Mouse (Mus musculus) CH12.LX (cell line): ENCODE data around the gene Serpinf2. TPM values are rescaled to one million over a fixed set of nuclear protein-coding genes. Genes with fewer than 3 reads are reported as not detected.

Experiments
- DNase-seq: peaks from one replicate; pipeline ENCODE4 v3.0.0-alpha.2; 2013; ENCODE audit errors: extremely low read depth
- H3K27ac ChIP-seq: 2 replicates; pipeline ENCODE4 v1.5.1; 2012; ENCODE audit warnings: low read depth, mild to moderate bottlenecking, control low read depth, moderate library complexity; ENCODE audit not compliant: insufficient read depth
- H3K27me3 ChIP-seq: replicated peaks from 2 replicates; pipeline ENCODE3; 2012; ENCODE audit warnings: inconsistent platforms
- H3K36me3 ChIP-seq, 2 experiments: replicated peaks in 1 of 2; 2 replicates each; pipeline versions ENCODE3 to v1.6.1; 2012; ENCODE audit warnings: inconsistent platforms in 1 of 2, low read length in 1 of 2, mild to moderate bottlenecking in 1 of 2, mixed read lengths in 1 of 2, moderate library complexity in 1 of 2; ENCODE audit not compliant: control insufficient read depth in 1 of 2, insufficient read depth in 1 of 2
- H3K4me1 ChIP-seq, 2 experiments: 2 replicates each; pipeline ENCODE4 v1.6.1; 2012; ENCODE audit warnings: inconsistent platforms in 1 of 2, moderate library complexity in 1 of 2; ENCODE audit not compliant: insufficient read depth in 2 of 2, control insufficient read depth in 1 of 2
- H3K4me2 ChIP-seq: 2 replicates; pipeline ENCODE4 v1.6.1; 2012; ENCODE audit warnings: low read depth, mild to moderate bottlenecking, control low read depth; ENCODE audit not compliant: poor library complexity, insufficient read depth, severe bottlenecking
- H3K4me3 ChIP-seq, 3 experiments: fragments of 150-350 bp in 1 of 3; sonication (generic) in 1 of 3; replicated peaks in 1 of 3; 2 replicates each; pipeline versions ENCODE3 to v1.5.1; 2011 to 2012; ENCODE audit warnings: low read depth in 2 of 3, low read length in 2 of 3, mild to moderate bottlenecking in 2 of 3, moderate library complexity in 2 of 3, control low read depth in 1 of 3, improper control_type of control experiment in 1 of 3, inconsistent platforms in 1 of 3, mixed read lengths in 1 of 3; ENCODE audit not compliant: poor library complexity in 1 of 3
- H3K79me2 ChIP-seq: replicated peaks from 2 replicates; pipeline ENCODE4 v1.6.1; 2012; ENCODE audit warnings: mild to moderate bottlenecking, moderate library complexity; ENCODE audit not compliant: control insufficient read depth, poor library complexity, insufficient read depth, severe bottlenecking; ENCODE audit errors: extremely low read depth
- H3K9ac ChIP-seq: 2 replicates; pipeline ENCODE4 v1.6.1; 2012; ENCODE audit warnings: low read depth, mild to moderate bottlenecking, control low read depth, moderate library complexity; ENCODE audit not compliant: insufficient read depth
- H3K9me3 ChIP-seq: replicated peaks from 2 replicates; pipeline ENCODE3; 2012; ENCODE audit warnings: low read length, inconsistent platforms, mixed read lengths
- CHD1 ChIP-seq: IDR thresholded peaks from 2 replicates; pipeline ENCODE4 v1.6.1; 2012; ENCODE audit warnings: low read depth, low read length, improper control_type of control experiment, inconsistent platforms
- ETS1 ChIP-seq: conservative IDR thresholded peaks from 2 replicates; pipeline ENCODE4 v1.6.1; 2012; ENCODE audit warnings: low read depth, mild to moderate bottlenecking, inconsistent platforms, low read length, improper control_type of control experiment, moderate library complexity
- IRF4 ChIP-seq: IDR thresholded peaks from 2 replicates; pipeline ENCODE4 v1.6.1; 2014; ENCODE audit warnings: low read depth, mild to moderate bottlenecking, inconsistent platforms, low read length, improper control_type of control experiment
- JUN ChIP-seq: IDR thresholded peaks from 2 replicates; pipeline ENCODE4 v1.6.1; 2011; ENCODE audit warnings: low read depth, mild to moderate bottlenecking, low read length, improper control_type of control experiment, moderate library complexity; ENCODE audit not compliant: insufficient read depth
- MAZ ChIP-seq: IDR thresholded peaks from 2 replicates; pipeline ENCODE4 v1.6.1; 2012; ENCODE audit warnings: low read depth, mild to moderate bottlenecking, inconsistent platforms, low read length, improper control_type of control experiment, moderate library complexity
- MEF2A ChIP-seq: IDR thresholded peaks from 2 replicates; pipeline ENCODE4 v1.6.1; 2014; ENCODE audit warnings: low read depth, mild to moderate bottlenecking, inconsistent platforms, low read length, improper control_type of control experiment, borderline replicate concordance
- NELFE ChIP-seq: IDR thresholded peaks from 2 replicates; pipeline ENCODE4 v1.6.1; 2011; ENCODE audit warnings: low read depth, low read length, improper control_type of control experiment
- POLR2A ChIP-seq: IDR thresholded peaks from 2 replicates; pipeline ENCODE4 v1.6.1; 2011; ENCODE audit warnings: low read depth, mild to moderate bottlenecking, improper control_type of control experiment, low read length
- SIN3A ChIP-seq: IDR thresholded peaks from 2 replicates; pipeline ENCODE4 v1.6.1; 2012; ENCODE audit warnings: low read length, improper control_type of control experiment, inconsistent platforms
- TBP ChIP-seq: conservative IDR thresholded peaks from 2 replicates; pipeline ENCODE4 v1.6.1; 2011; ENCODE audit warnings: low read depth, low read length, improper control_type of control experiment
- TCF12 ChIP-seq: IDR thresholded peaks from 2 replicates; pipeline ENCODE4 v1.6.1; 2014; ENCODE audit warnings: low read depth, mild to moderate bottlenecking, inconsistent platforms, low read length, improper control_type of control experiment
- ZMIZ1 ChIP-seq: IDR thresholded peaks from 2 replicates; pipeline ENCODE4 v1.6.1; 2012; ENCODE audit warnings: low read depth, mild to moderate bottlenecking, inconsistent platforms, low read length, improper control_type of control experiment
- ZNF384 ChIP-seq: IDR thresholded peaks from 2 replicates; pipeline ENCODE4 v1.6.1; 2012; ENCODE audit warnings: low read depth, low read length, improper control_type of control experiment, inconsistent platforms
- dilution Hi-C: fragments of 300-500 bp; cut with MboI; formaldehyde crosslinking; loops from 2 replicates; pipeline ENCODE4 v1.14.3; 2020; ENCODE audit warnings: low sequenced_read_pairs; ENCODE audit not compliant: extremely low pct_unique_long_range_greater_than_20kb, extremely low pct_ligation_motif_present
- in situ Hi-C: fragments of 300-500 bp; cut with MboI; formaldehyde crosslinking; loops from 3 replicates; pipeline ENCODE4 v1.14.3; 2019; ENCODE audit warnings: low sequenced_read_pairs, low pct_ligation_motif_present, low pct_unique_long_range_greater_than_20kb, mixed read lengths
- polyA plus RNA-seq: library from polyadenylated mRNA; unstranded; fragments of >175 nt; gene quantifications from 2 replicates; pipeline ENCODE4 v1.2.1, GENCODE M21; 2012; ENCODE audit warnings: low read depth; ENCODE audit not compliant: insufficient read length
- total RNA-seq, 2 experiments: library from RNA; depleted of rRNA; stranded (reverse); fragments of 300-350 nt in 1 of 2; fragments of >200 nt in 1 of 2; gene quantifications; 2 replicates each; pipeline ENCODE4 v1.2.3; 2012 to 2014

Gene Serpinf2
- total and polyA plus RNA-seq, 3 experiments, result 0.08 to 0.26 TPM; not detected in 1

DNA sequence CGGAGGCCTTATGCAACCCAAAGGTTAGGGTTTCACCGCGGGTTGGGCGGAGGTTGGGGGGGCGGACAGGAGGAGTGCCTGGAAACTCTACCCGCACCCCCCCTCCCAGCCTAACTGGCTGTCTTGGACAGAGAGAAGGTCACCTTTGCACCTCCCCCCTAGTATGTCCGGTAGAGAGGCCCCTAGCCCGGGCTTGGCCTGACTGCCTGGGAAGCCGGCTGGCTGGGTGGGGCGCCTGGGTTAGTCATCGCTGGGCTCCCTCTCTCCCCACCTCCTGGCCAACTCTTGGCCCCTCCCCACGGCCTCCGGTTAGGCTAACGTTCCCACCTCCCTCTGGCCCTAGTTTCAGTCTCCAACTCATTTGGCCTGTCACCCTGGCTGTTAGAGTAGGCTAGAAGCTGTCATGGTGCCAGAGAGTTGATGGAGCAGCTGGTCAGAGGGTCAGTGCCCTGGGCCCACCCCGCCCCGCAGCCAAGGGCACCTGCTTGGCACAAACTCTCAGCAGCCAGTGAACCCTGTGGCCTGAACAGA is 22.9 kb upstream of the Serpinf2 start:
- Histone ChIP-seq H3K36me3 (peaks cover 20 to 30% of the 10 kb centered on the region in 2 experiments), H3K4me3 (peak overlapping the region; percentile 72 to 92 (median 83)), H3K9ac (peak overlapping the region; percentile 92), H3K27me3 (no peaks in the 10 kb centered on the region), H3K79me2 (peaks cover 10% of the 10 kb centered on the region; the same call in 1 of the 2 replicates), H3K4me1 (peaks cover 22 to 67% of the 10 kb centered on the region in 2 experiments), H3K9me3 (peaks cover 12% of the 10 kb centered on the region), H3K4me2 (peak overlapping the region; percentile 52), H3K27ac (peak overlapping the region; percentile 55)
- dilution Hi-C loops (no loop called here), in situ Hi-C loops (no loop called here)
- DNase-seq, result peak; percentile 64
- TF ChIP-seq MEF2A, result 0 out of 2 replicates have a peak, but pooled peaks have one; percentile 14
- no peak for TF ChIP-seq JUN
- 0 out of 2 replicates have a peak, but pooled peaks have one; percentile 18 for TF ChIP-seq TCF12
- TF ChIP-seq ZMIZ1, result 0 out of 2 replicates have a peak, but pooled peaks have one; percentile 21
- peak; percentile 67; the same call in 1 of the 2 replicates for TF ChIP-seq SIN3A
- no peak for TF ChIP-seq TBP
- 0 out of 2 replicates have a peak, but pooled peaks have one; percentile 16 for TF ChIP-seq IRF4
- TF ChIP-seq MAZ, result peak; percentile 66; the same call in 1 of the 2 replicates
- TF ChIP-seq POLR2A, result peak; percentile 33; the same call in 1 of the 2 replicates
- 0 out of 2 replicates have a peak, but pooled peaks have one; percentile 9 for TF ChIP-seq NELFE
- TF ChIP-seq ZNF384, result no peak

DNA sequence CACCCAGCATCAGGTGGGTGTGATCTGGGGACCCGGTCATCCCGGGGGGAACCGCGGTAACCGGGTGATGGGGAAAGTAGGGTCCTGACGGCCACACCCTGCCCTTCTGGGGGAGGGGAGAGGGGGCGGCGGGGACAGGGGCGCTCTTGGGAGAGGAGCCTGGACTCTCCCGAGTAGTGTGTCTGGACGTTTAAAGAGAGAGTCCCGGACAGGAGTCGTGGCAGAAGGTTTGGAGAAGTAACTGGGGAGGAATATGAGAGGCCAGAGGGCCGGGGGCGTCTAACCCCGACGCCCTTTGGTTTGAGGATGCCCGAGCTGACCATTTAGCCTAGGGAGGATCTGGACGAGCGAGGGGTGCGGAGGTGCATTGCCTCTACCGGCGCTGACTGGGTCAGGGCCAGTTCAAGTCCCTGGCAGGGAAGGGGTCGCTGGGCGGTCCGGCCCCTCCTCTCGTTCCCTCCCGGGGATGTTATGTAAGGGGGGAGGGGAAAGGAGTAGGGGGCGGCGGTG is 22.4 kb upstream of the Serpinf2 start:
- Histone ChIP-seq H3K4me2 (peak overlapping the region; percentile 52), H3K79me2 (peaks cover 10% of the 10 kb centered on the region; the same call in 1 of the 2 replicates), H3K4me3 (peak overlapping the region; percentile 72 to 92 (median 83)), H3K9me3 (peaks cover 12% of the 10 kb centered on the region), H3K36me3 (peaks cover 20 to 27% of the 10 kb centered on the region in 2 experiments), H3K27me3 (no peaks in the 10 kb centered on the region), H3K9ac (peak overlapping the region; percentile 92), H3K27ac (peak overlapping the region; percentile 55), H3K4me1 (peaks cover 26 to 67% of the 10 kb centered on the region in 2 experiments)
- DNase-seq, result no peak
- in situ Hi-C loops, result no loop called here
- dilution Hi-C loops, result no loop called here
- TF ChIP-seq CHD1, result 0 out of 2 replicates have a peak, but pooled peaks have one; percentile 36
- no peak for TF ChIP-seq ETS1
